ENCODE assay signal across 15 mouse cellular contexts in the genomic region with DNA sequence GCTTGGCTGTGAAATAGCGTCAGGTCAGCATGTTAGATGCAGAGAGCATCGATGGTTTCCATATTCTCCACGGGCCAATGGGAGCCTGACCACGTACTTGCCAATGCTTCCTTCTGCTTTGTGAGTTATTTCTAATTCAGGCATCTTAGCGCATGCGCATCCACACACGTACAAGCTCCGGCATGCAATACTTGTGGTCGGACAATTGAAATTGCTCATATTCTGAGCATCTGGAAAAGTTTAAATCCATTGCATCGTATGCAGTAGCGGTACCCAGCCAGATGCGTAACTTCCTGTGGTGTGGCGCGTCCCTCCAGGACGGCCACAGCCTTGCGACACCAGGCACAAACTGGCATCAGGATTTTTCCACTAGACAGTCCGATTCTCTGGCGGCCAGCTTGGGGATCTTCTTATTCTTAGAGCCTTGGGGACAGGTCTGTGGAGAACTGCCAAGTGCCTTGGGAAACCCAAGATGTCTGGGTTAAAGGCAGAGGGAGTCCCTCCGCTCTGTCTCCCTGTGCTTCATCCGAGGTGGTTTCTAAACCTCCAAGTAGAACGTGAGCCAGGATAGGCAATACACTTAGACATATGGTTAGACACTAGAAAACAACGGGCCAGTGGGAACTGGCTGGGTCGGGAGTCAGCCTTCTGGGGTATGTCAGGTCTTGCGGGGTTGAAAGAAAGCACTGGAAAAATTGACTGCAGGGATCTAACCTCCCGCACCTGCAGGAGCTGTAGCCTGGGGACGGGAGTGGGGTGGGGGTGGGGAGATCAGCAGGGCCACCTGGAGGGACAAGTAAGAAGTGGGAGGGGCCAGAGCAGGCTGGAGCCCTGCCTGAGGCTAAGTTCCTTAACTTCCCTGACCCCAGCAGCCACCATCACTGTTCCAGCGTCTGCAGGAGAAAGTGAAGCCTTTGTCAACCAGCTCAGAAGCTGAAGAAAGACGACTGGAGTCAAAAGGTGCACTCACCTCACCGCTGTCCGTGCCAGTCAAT.
DNase-seq lines count a peak whose midpoint lies in the region; ATAC-seq and TF ChIP-seq lines count a peak whose summit lies in the region.
"Had no signal": no experiment of that assay in that cellular context is flagged by ENCODE, and none has a peak within 500 bp of the region (broad histone marks: within the 10 kb centered on the region; RNA-seq: fewer than 3 reads in every experiment).

No protein-coding gene starts in this region.

- H3K9ac ChIP-seq in forebrain, postnatal 0 days: no peak overlapping the region
- H3K9ac ChIP-seq: lung, embryonic 14.5 days; neural tube, embryonic 15.5 days had no signal

- TF ChIP-seq CTCF in gastrocnemius, adult 2 months (IDR thresholded peaks at IDR 0.05): no peak
- no peak for TF ChIP-seq CTCF in forebrain, postnatal 0 days (IDR thresholded peaks at IDR 0.05; ENCODE audit: low read depth)

- DNase-seq in gastrocnemius, adult 2 months: peak; percentile 45
- DNase-seq in gastrocnemius, adult 8-10 months (ENCODE audit: low spot score in 2 of 2): no peak
- peak; percentile 50 for DNase-seq in embryonic facial prominence, embryonic 10.5 days (ENCODE audit: low spot score)
- DNase-seq in left cerebral cortex, adult 11 months (ENCODE audit: low spot score): no peak
- no peak for DNase-seq in ovary, postnatal 14 days (ENCODE audit: low spot score)
- no peak for DNase-seq in forebrain, postnatal 0 days
- DNase-seq: cerebellum, adult 9-11 months; right cerebral cortex, adult 18-20 months had no signal

- peak overlapping the region; percentile 28; the same call in 1 of the 2 replicates for H3K4me3 ChIP-seq in gastrocnemius, adult 2 months
- no peak overlapping the region for H3K4me3 ChIP-seq in embryonic facial prominence, embryonic 10.5 days
- no peak overlapping the region for H3K4me3 ChIP-seq in forebrain, postnatal 0 days (ENCODE audit: low read depth, low read length)
- H3K4me3 ChIP-seq: erythroblast, embryonic 14.5 days; megakaryocyte, embryonic 14.5 days; neural tube, embryonic 15.5 days had no signal

- H3K9me3 ChIP-seq in embryonic facial prominence, embryonic 10.5 days: no peaks in the 10 kb centered on the region
- no peaks in the 10 kb centered on the region for H3K9me3 ChIP-seq in forebrain, postnatal 0 days (ENCODE audit: low read length)
- H3K9me3 ChIP-seq: neural tube, embryonic 15.5 days had no signal

- no peaks in the 10 kb centered on the region for H3K36me3 ChIP-seq in embryonic facial prominence, embryonic 10.5 days (replicated peaks)
- no peaks in the 10 kb centered on the region for H3K36me3 ChIP-seq in forebrain, postnatal 0 days (ENCODE audit: insufficient read depth)
- H3K36me3 ChIP-seq: G1E; neural tube, embryonic 15.5 days had no signal

- no peak overlapping the region for H3K4me2 ChIP-seq in forebrain, postnatal 0 days (ENCODE audit: low read depth)
- H3K4me2 ChIP-seq: lung, embryonic 14.5 days; neural tube, embryonic 15.5 days had no signal

- peak; percentile 83 for ATAC-seq in granulocyte monocyte progenitor cell, adult 5-6 weeks (replicated peaks; ENCODE audit: poor library complexity, severe bottlenecking)
- ATAC-seq in monocyte, adult 5-6 weeks (replicated peaks; ENCODE audit: insufficient number of reproducible peaks, low FRiP score, low TSS enrichment, poor library complexity, severe bottlenecking): peak; percentile 64
- ATAC-seq in forebrain, postnatal 0 days: no peak

- intact Hi-C loops in gastrocnemius, adult 2 months (cut with DNase I): no loop called here

- H3K27ac ChIP-seq in gastrocnemius, adult 2 months: no peak overlapping the region; the same call in 1 of the 2 replicates
- 0 out of 2 replicates have a peak overlapping the region, but pooled peaks have one; percentile 2 for H3K27ac ChIP-seq in embryonic facial prominence, embryonic 10.5 days (replicated peaks)
- H3K27ac ChIP-seq in forebrain, postnatal 0 days (ENCODE audit: low read depth, low read length): no peak overlapping the region
- H3K27ac ChIP-seq: neural tube, embryonic 15.5 days had no signal

- peaks cover 30% of the 10 kb centered on the region for H3K4me1 ChIP-seq in embryonic facial prominence, embryonic 10.5 days
- no peaks in the 10 kb centered on the region for H3K4me1 ChIP-seq in forebrain, postnatal 0 days (ENCODE audit: insufficient read depth)

- WGBS in embryonic facial prominence, embryonic 10.5 days: 54% methylated on average over 30 of the region's 30 CpGs
- WGBS in forebrain, postnatal 0 days: 60% methylated on average over 30 of the region's 30 CpGs

- 0 out of 2 replicates have a peak, but pooled peaks cover 10% of the 10 kb centered on the region for H3K27me3 ChIP-seq in embryonic facial prominence, embryonic 10.5 days (replicated peaks; ENCODE audit: low read depth, poor library complexity, severe bottlenecking)
- 0 out of 2 replicates have a peak, but pooled peaks cover 3% of the 10 kb centered on the region for H3K27me3 ChIP-seq in forebrain, postnatal 0 days (ENCODE audit: insufficient read depth, low read length)
- H3K27me3 ChIP-seq: neural tube, embryonic 15.5 days had no signal

Comparison
In these comparisons a context has a peak if more than half of its experiments do, and no peak if none do; other contexts are left out.
1. DNase-seq: peak in gastrocnemius, adult 2 months (single experiment) and embryonic facial prominence, embryonic 10.5 days (single experiment); none in gastrocnemius, adult 8-10 months (0 of 2), left cerebral cortex, adult 11 months (single experiment), ovary, postnatal 14 days (single experiment) and forebrain, postnatal 0 days (single experiment).